Mouse (Mus musculus): ENCODE data around the gene Atf6b. TPM values are rescaled to one million over a fixed set of nuclear protein-coding genes. Genes with fewer than 3 reads are reported as not detected.

Gene Atf6b
- polyA plus RNA-seq, 1 experiment from 2014 or later: 105 TPM

- no peaks in the 10 kb centered on the region for H3K9me3 ChIP-seq
- peak within 1 kb of the TSS; percentile 89 for H3K27ac ChIP-seq
- H3K27me3 ChIP-seq (ENCODE audit: poor library complexity, severe bottlenecking): peaks cover 61% of the 10 kb centered on the region
- peaks cover 72% of the 10 kb centered on the region for H3K4me1 ChIP-seq
- peaks cover 11% of the 10 kb centered on the region for H3K36me3 ChIP-seq (replicated peaks)
- WGBS: under 1% methylated on average over 16 of the region's 16 CpGs
- DNase-seq (ENCODE audit: extremely low spot score, low spot score): peak; percentile 53
- H3K4me3 ChIP-seq: peak within 1 kb of the TSS; percentile 80
These were observed 17.7 kb upstream of the Atf6b start, which contains the start of gene Prrt1 for GRCm38 (mm10) chr17:34629221-34629751. TSS of gene Prrt1 (plus strand) at chr17:34629533.

GRCm38 (mm10) chr17:34629796-34630603 is 16.9 kb upstream of the Atf6b start:
- 11% methylated on average over 12 of the region's 12 CpGs for WGBS
- peak overlapping the region; percentile 89 for H3K27ac ChIP-seq
- peaks cover 61% of the 10 kb centered on the region for H3K27me3 ChIP-seq (ENCODE audit: poor library complexity, severe bottlenecking)
- no peaks in the 10 kb centered on the region for H3K9me3 ChIP-seq
- H3K4me1 ChIP-seq: peaks cover 72% of the 10 kb centered on the region
- H3K4me3 ChIP-seq: peak overlapping the region; percentile 80
- peaks cover 9% of the 10 kb centered on the region for H3K36me3 ChIP-seq (replicated peaks)
- DNase-seq (ENCODE audit: extremely low spot score, low spot score): no peak

GRCm38 (mm10) chr17:34630761-34631301 is 16.1 kb upstream of the Atf6b start:
- DNase-seq (ENCODE audit: extremely low spot score, low spot score): no peak
- H3K4me3 ChIP-seq: peak overlapping the region; percentile 80
- H3K27me3 ChIP-seq (ENCODE audit: poor library complexity, severe bottlenecking): peaks cover 61% of the 10 kb centered on the region
- 2% methylated on average over 47 of the region's 48 CpGs for WGBS
- H3K27ac ChIP-seq: peak overlapping the region; percentile 67; the same call in 1 of the 2 replicates
- no peaks in the 10 kb centered on the region for H3K9me3 ChIP-seq
- peaks cover 69% of the 10 kb centered on the region for H3K4me1 ChIP-seq
- H3K36me3 ChIP-seq (replicated peaks): peaks cover 1% of the 10 kb centered on the region

- Histone ChIP-seq H3K9me3 (no peaks in the 10 kb centered on the region), H3K4me3 (peak overlapping the region; percentile 80), H3K27ac (0 out of 2 replicates have a peak overlapping the region, but pooled peaks have one; percentile 60), H3K27me3 (ENCODE audit: poor library complexity, severe bottlenecking) (peaks cover 61% of the 10 kb centered on the region), H3K4me1 (peaks cover 61% of the 10 kb centered on the region), H3K36me3 (replicated peaks) (no peaks in the 10 kb centered on the region)
- DNase-seq (ENCODE audit: extremely low spot score, low spot score): no peak
- WGBS: 3% methylated on average over 12 of the region's 12 CpGs
These were observed 15.3 kb upstream of the Atf6b start for GRCm38 (mm10) chr17:34631647-34632046.

GRCm38 (mm10) chr17:34632261-34632691 is 14.7 kb upstream of the Atf6b start:
- under 1% methylated on average over 26 of the region's 26 CpGs for WGBS
- H3K36me3 ChIP-seq (replicated peaks): no peaks in the 10 kb centered on the region
- peaks cover 61% of the 10 kb centered on the region for H3K27me3 ChIP-seq (ENCODE audit: poor library complexity, severe bottlenecking)
- peaks cover 58% of the 10 kb centered on the region for H3K4me1 ChIP-seq
- no peaks in the 10 kb centered on the region for H3K9me3 ChIP-seq
- peak overlapping the region; percentile 80 for H3K4me3 ChIP-seq
- DNase-seq (ENCODE audit: extremely low spot score, low spot score): peak; percentile 49
- peak overlapping the region; percentile 60; the same call in 1 of the 2 replicates for H3K27ac ChIP-seq

GRCm38 (mm10) chr17:34635671-34636070 is 11.3 kb upstream of the Atf6b start:
- H3K9me3 ChIP-seq: no peaks in the 10 kb centered on the region
- no peak overlapping the region for H3K27ac ChIP-seq
- no peak overlapping the region for H3K4me3 ChIP-seq
- H3K4me1 ChIP-seq: peaks cover 29% of the 10 kb centered on the region
- 69% methylated on average over 2 of the region's 2 CpGs for WGBS
- H3K36me3 ChIP-seq (replicated peaks): no peaks in the 10 kb centered on the region
- peaks cover 34% of the 10 kb centered on the region for H3K27me3 ChIP-seq (ENCODE audit: poor library complexity, severe bottlenecking)
- DNase-seq (ENCODE audit: extremely low spot score, low spot score): no peak

- 74% methylated on average over 3 of the region's 3 CpGs for WGBS
- Histone ChIP-seq H3K9me3 (no peaks in the 10 kb centered on the region), H3K27me3 (ENCODE audit: poor library complexity, severe bottlenecking) (peaks cover 16% of the 10 kb centered on the region), H3K27ac (no peak overlapping the region), H3K4me1 (peaks cover 21% of the 10 kb centered on the region), H3K36me3 (replicated peaks) (no peaks in the 10 kb centered on the region), H3K4me3 (no peak overlapping the region)
- no peak for DNase-seq (ENCODE audit: extremely low spot score, low spot score)
These were observed 9.5 kb upstream of the Atf6b start for GRCm38 (mm10) chr17:34637459-34637858.

- Histone ChIP-seq H3K4me3 (no peak overlapping the region), H3K36me3 (replicated peaks) (no peaks in the 10 kb centered on the region), H3K4me1 (peaks cover 14% of the 10 kb centered on the region), H3K9me3 (no peaks in the 10 kb centered on the region), H3K27ac (peak overlapping the region; percentile 51; the same call in 1 of the 2 replicates), H3K27me3 (ENCODE audit: poor library complexity, severe bottlenecking) (no peaks in the 10 kb centered on the region; the same call in 1 of the 2 replicates)
- DNase-seq (ENCODE audit: extremely low spot score, low spot score): no peak
- 89% methylated on average over 7 of the region's 7 CpGs for WGBS
These were observed 7.3 kb upstream of the Atf6b start for GRCm38 (mm10) chr17:34639461-34640255.

GRCm38 (mm10) chr17:34640778-34641601 is 6.0 kb upstream of the Atf6b start:
- no peaks in the 10 kb centered on the region for H3K9me3 ChIP-seq
- peak; percentile 61 for DNase-seq (ENCODE audit: extremely low spot score, low spot score)
- peak overlapping the region; percentile 84 for H3K27ac ChIP-seq
- WGBS: 20% methylated on average over 11 of the region's 11 CpGs
- peaks cover 4% of the 10 kb centered on the region for H3K36me3 ChIP-seq (replicated peaks)
- peaks cover 27% of the 10 kb centered on the region for H3K4me1 ChIP-seq
- H3K27me3 ChIP-seq (ENCODE audit: poor library complexity, severe bottlenecking): no peaks in the 10 kb centered on the region; the same call in 1 of the 2 replicates
- H3K4me3 ChIP-seq: peak overlapping the region; percentile 7; the same call in 1 of the 2 replicates

- Histone ChIP-seq H3K9me3 (no peaks in the 10 kb centered on the region), H3K27ac (peak overlapping the region; percentile 84), H3K36me3 (replicated peaks) (peaks cover 9% of the 10 kb centered on the region), H3K4me1 (peaks cover 35% of the 10 kb centered on the region), H3K4me3 (no peak overlapping the region), H3K27me3 (ENCODE audit: poor library complexity, severe bottlenecking) (no peaks in the 10 kb centered on the region; the same call in 1 of the 2 replicates)
- WGBS: 92% methylated on average over 3 of the region's 3 CpGs
- no peak for DNase-seq (ENCODE audit: extremely low spot score, low spot score)
These were observed 5.0 kb upstream of the Atf6b start for GRCm38 (mm10) chr17:34641945-34642344.

GRCm38 (mm10) chr17:34643379-34643778 is 3.6 kb upstream of the Atf6b start:
- no peaks in the 10 kb centered on the region for H3K27me3 ChIP-seq (ENCODE audit: poor library complexity, severe bottlenecking)
- no peak overlapping the region for H3K4me3 ChIP-seq
- DNase-seq (ENCODE audit: extremely low spot score, low spot score): no peak
- peaks cover 9% of the 10 kb centered on the region for H3K36me3 ChIP-seq (replicated peaks)
- H3K9me3 ChIP-seq: no peaks in the 10 kb centered on the region
- H3K4me1 ChIP-seq: peaks cover 47% of the 10 kb centered on the region
- H3K27ac ChIP-seq: no peak overlapping the region
- 93% methylated on average over 4 of the region's 4 CpGs for WGBS
